Mouse (Mus musculus): ENCODE measurements around the gene Slc13a3.

The Slc13a3 gene

GRCm38 (mm10) chr2:165475412-165475811, 2.4 kb upstream of the Slc13a3 start:
- no peak for DNase-seq

GRCm38 (mm10) chr2:165471943-165472342, 1.1 kb downstream of the Slc13a3 start:
- no peak for DNase-seq

- no peak for DNase-seq
Observed at GRCm38 (mm10) chr2:165470167-165470566, 2.9 kb downstream of the Slc13a3 start.

GRCm38 (mm10) chr2:165467824-165468452, 5.1 kb downstream of the Slc13a3 start:
- DNase-seq, result no peak

- no peak for DNase-seq
Observed at GRCm38 (mm10) chr2:165459663-165460062, 13.4 kb downstream of the Slc13a3 start.

GRCm38 (mm10) chr2:165458189-165458588, 14.8 kb downstream of the Slc13a3 start:
- DNase-seq, result no peak

GRCm38 (mm10) chr2:165456710-165457109, 16.3 kb downstream of the Slc13a3 start:
- DNase-seq, result no peak

- no peak for DNase-seq
Observed at GRCm38 (mm10) chr2:165452730-165453693, 20.0 kb downstream of the Slc13a3 start.

- no peak for DNase-seq
Observed at GRCm38 (mm10) chr2:165448475-165448874, 24.6 kb downstream of the Slc13a3 start.

- DNase-seq, result no peak
Observed at GRCm38 (mm10) chr2:165444861-165445260, 28.2 kb downstream of the Slc13a3 start.

- no peak for DNase-seq
Observed at GRCm38 (mm10) chr2:165442981-165443380, 30.0 kb downstream of the Slc13a3 start.

- no peak for DNase-seq
Observed at GRCm38 (mm10) chr2:165441613-165442012, 31.4 kb downstream of the Slc13a3 start.

- DNase-seq, result no peak
Observed at GRCm38 (mm10) chr2:165439613-165440012, 33.4 kb downstream of the Slc13a3 start.

- no peak for DNase-seq
Observed at GRCm38 (mm10) chr2:165438881-165439280, 34.1 kb downstream of the Slc13a3 start.

GRCm38 (mm10) chr2:165428694-165429093, 44.3 kb downstream of the Slc13a3 start:
- no peak for DNase-seq

- no peak for DNase-seq
Observed at GRCm38 (mm10) chr2:165420195-165420594, 52.8 kb downstream of the Slc13a3 start.

- DNase-seq, result peak; percentile 40
Observed at GRCm38 (mm10) chr2:165419670-165420111, 53.3 kb downstream of the Slc13a3 start.

GRCm38 (mm10) chr2:165418577-165418976, 54.5 kb downstream of the Slc13a3 start:
- DNase-seq, result no peak

GRCm38 (mm10) chr2:165417291-165417690, 55.7 kb downstream of the Slc13a3 start:
- peak; percentile 56 for DNase-seq

GRCm38 (mm10) chr2:165415795-165416194, 57.2 kb downstream of the Slc13a3 start:
- DNase-seq, result no peak

- DNase-seq, result no peak
Observed at GRCm38 (mm10) chr2:165415141-165415721, 57.8 kb downstream of the Slc13a3 start.

- no peak for DNase-seq
Observed at GRCm38 (mm10) chr2:165414321-165414720, 58.7 kb downstream of the Slc13a3 start.

- no peak for DNase-seq
Observed at GRCm38 (mm10) chr2:165413884-165414283, 59.1 kb downstream of the Slc13a3 start.
